Mouse (Mus musculus): ENCODE results near the gene Olfr2.

DNA sequence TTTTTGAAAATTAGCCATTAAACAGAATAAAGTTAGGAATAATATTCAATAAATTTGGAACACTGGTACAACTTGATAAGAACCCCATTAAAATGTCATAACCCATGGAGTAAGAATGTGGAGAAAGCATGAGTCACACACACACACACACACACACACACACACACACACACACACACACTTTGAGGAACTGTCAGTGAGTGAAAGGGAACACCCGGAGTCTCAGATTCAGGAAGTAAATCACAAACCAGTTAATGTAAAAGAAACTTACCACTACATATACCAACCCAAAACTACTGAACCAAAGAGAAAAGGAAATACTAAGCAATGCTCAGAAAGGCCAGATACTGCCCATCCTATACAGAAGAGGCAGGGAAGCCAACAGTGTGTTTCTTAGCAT is 38.5 kb upstream of the Olfr2 start:
- no peak for TF ChIP-seq POLR2A (IDR thresholded peaks at IDR 0.05; ENCODE audit: extremely low read depth, insufficient read depth, low read length)
- no peak for TF ChIP-seq CTCF (IDR thresholded peaks at IDR 0.05; ENCODE audit: extremely low read depth, insufficient read depth, low read length)
